Mouse (Mus musculus): ENCODE data around the gene Gpr180.

DNA sequence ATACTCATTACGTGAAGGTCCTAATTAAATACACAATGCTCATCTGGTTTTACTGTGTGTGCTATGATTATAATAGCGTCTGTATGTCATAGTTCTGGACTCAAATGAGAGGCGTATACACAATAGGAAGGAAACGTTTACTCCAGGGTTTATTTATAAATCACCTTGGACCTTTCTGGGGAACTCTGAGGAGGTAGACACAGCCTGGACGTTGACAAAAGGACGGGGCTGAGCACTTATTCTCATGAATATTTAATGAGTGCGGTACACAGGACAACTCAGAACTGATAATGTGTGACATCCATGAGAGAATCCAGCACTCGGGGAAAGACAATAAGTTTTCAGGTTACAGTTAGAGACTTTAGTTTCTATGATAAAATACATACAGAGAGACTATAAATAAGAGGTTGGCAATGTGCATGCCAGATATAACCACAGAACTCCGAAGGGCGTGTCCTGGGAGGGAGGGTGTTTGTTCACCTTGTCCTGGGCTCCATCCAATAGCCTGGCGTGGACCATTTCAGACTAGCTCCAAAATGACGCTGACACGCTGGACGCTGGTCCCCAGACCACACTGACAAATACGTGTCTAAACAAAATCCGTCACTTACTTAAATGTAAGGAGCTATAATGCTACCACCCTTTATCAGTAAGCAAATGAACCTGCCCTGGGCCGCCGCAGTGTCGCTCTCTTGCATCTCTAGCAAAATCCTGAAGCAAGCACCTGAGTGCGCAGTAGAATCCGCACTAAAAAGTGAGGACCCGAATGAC, 48.3 kb upstream of the Gpr180 start:
- no peak for TF ChIP-seq CTCF (IDR thresholded peaks at IDR 0.05; ENCODE audit: low read depth)
- no peak for TF ChIP-seq EP300 (IDR thresholded peaks at IDR 0.05; ENCODE audit: low read depth)
